8 mouse cellular contexts compared by ENCODE assay signal in the genomic region with DNA sequence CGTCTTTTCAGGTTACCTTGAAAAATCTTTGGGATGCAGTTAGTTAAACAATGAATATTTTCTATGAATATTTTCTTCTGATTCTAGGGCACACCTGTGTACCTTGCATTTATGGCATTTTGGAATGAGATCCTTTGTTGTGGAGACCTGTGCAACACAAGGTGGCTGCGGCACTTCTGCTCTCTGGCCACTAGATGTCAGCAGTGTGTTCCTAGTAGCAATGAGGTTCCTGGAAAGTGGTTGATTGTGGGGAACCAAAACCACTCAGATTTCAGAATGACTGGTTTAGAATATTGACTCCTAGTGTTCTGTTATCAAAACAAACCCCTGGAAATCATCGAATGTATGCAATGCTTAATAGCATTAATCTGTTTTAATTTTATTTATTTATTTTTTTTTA. TPM values are rescaled to one million over a fixed set of nuclear protein-coding genes. Genes with fewer than 3 reads are reported as not detected.
DNase-seq lines count a peak whose midpoint lies in the region; ATAC-seq and TF ChIP-seq lines count a peak whose summit lies in the region.

No protein-coding gene starts in this region.

- H3K36me3 ChIP-seq in midbrain, embryonic 15.5 days (replicated peaks) = no peaks in the 10 kb centered on the region
- no peaks in the 10 kb centered on the region for H3K36me3 ChIP-seq in testis, adult 2 months (ENCODE audit: control insufficient read depth, insufficient read depth, low read length)

- WGBS in midbrain, embryonic 15.5 days = 5% methylated on average over 3 of the region's 3 CpGs

- no peak overlapping the region for H3K9ac ChIP-seq in midbrain, embryonic 15.5 days

- H3K27ac ChIP-seq in left cerebral cortex, adult 2 months = no peak overlapping the region
- H3K27ac ChIP-seq in midbrain, embryonic 15.5 days = no peak overlapping the region
- H3K27ac ChIP-seq in testis, adult 2 months (ENCODE audit: control insufficient read depth, insufficient read depth, low read depth, low read length) = no peak overlapping the region

- no peaks in the 10 kb centered on the region for H3K4me1 ChIP-seq in midbrain, embryonic 15.5 days
- no peaks in the 10 kb centered on the region for H3K4me1 ChIP-seq in testis, adult 2 months (ENCODE audit: control insufficient read depth, insufficient read depth, low read length)

- TF ChIP-seq CTCF in left cerebral cortex, adult 2 months (IDR thresholded peaks at IDR 0.05) = no peak; the same call in none of the 2 replicates
- TF ChIP-seq CTCF in testis, adult 2 months (IDR thresholded peaks at IDR 0.05; ENCODE audit: control insufficient read depth, insufficient read depth, insufficient replicate concordance, low read depth, low read length) = peak; percentile 88; the same call in 1 of the 2 replicates

- TF ChIP-seq POLR2A in testis, adult 2 months (IDR thresholded peaks at IDR 0.05; ENCODE audit: control insufficient read depth, low read depth, low read length) = no peak

- no peak overlapping the region for H3K4me3 ChIP-seq in left cerebral cortex, adult 2 months
- no peak overlapping the region for H3K4me3 ChIP-seq in midbrain, embryonic 15.5 days
- no peak overlapping the region for H3K4me3 ChIP-seq in testis, adult 2 months (ENCODE audit: control insufficient read depth, low read depth, low read length)

- H3K27me3 ChIP-seq in midbrain, embryonic 15.5 days (replicated peaks) = no peaks in the 10 kb centered on the region
- no peaks in the 10 kb centered on the region for H3K27me3 ChIP-seq in testis, adult 2 months (ENCODE audit: control insufficient read depth, insufficient read depth, low read length)

- no peak overlapping the region for H3K4me2 ChIP-seq in midbrain, embryonic 15.5 days

- peak; percentile 28 for DNase-seq in heart, adult 8-10 months (ENCODE audit: low spot score)
- DNase-seq in heart, postnatal 25 days (ENCODE audit: low spot score) = no peak
- peak; percentile 41 for DNase-seq in adrenal gland, adult 2 months
- peak; percentile 94 for DNase-seq in embryo, embryonic 10 days (ENCODE audit: low spot score)
- peak; percentile 52 to 72 for DNase-seq in left cerebral cortex, adult 2 months (ENCODE audit: extremely low spot score in 1 of 2, low spot score in 2 of 2)

- intact Hi-C loops in heart, postnatal 25 days (cut with DNase I) = loop anchor here (2.0 to 10.0 kb wide), 2 partner anchors 143 to 729 kb away; no protein-coding TSS in a partner anchor
- intact Hi-C loops in left cerebral cortex, adult 2 months (cut with DNase I) = loop anchor here (1.0 to 5.0 kb wide), 3 partner anchors 140 to 729 kb away; no protein-coding TSS in a partner anchor

- no peaks in the 10 kb centered on the region for H3K9me3 ChIP-seq in midbrain, embryonic 15.5 days

- ATAC-seq in hematopoietic stem cell, adult 5-6 weeks (replicated peaks in 1 of 2; ENCODE audit: insufficient read depth in 1 of 2, low FRiP score in 2 of 2, low TSS enrichment in 1 of 2, low read depth in 1 of 2, poor library complexity in 2 of 2, severe bottlenecking in 2 of 2) = peak; percentile 80 to 89
- ATAC-seq in midbrain, embryonic 15.5 days (replicated peaks) = peak; percentile 83

RNA-seq across cellular contexts. Expression of gene Wdr72, which starts 31.7 kb away (rescaled TPM):
- under 1 TPM; 0.06 to 0.14 (median 0.11) TPM for total RNA-seq in heart, adult 8-10 months (2022)
- total RNA-seq in heart, postnatal 25 days (2021) = under 1 TPM; 0.36 to 0.48 TPM
- not detected for total RNA-seq in adrenal gland, adult 2 months (2021)
- polyA plus RNA-seq in adrenal gland, adult 2 months (2012; rRNA removed) = not detected in 2 replicates
- total RNA-seq in hematopoietic stem cell, adult 5-6 weeks (2017) = not detected in 2 replicates
- under 1 TPM in 1 of 2 experiments, not detected in 1; 0.07 TPM for total RNA-seq in left cerebral cortex, adult 2 months (2021)
- 0.35 and 0.61 TPM in 2 replicates for polyA plus RNA-seq in midbrain, embryonic 15.5 days (2015; fragmentation: Nextera tagmentation; extraction: Ambion mirVana)
- polyA plus RNA-seq in testis, adult 2 months (2012; rRNA removed) = 0.06 and 0.09 TPM in 2 replicates
